Mouse (Mus musculus): Measurements from ENCODE around the gene Ptpn1. TPM values are rescaled to one million over a fixed set of nuclear protein-coding genes. Genes with fewer than 3 reads are reported as not detected.
A peak's percentile ranks its signal among the peaks of the same experiment; 100 is the strongest.

Ptpn1 gene
- total RNA-seq, 2 experiments from 2014 or later = 62.6 to 63.3 TPM

DNA sequence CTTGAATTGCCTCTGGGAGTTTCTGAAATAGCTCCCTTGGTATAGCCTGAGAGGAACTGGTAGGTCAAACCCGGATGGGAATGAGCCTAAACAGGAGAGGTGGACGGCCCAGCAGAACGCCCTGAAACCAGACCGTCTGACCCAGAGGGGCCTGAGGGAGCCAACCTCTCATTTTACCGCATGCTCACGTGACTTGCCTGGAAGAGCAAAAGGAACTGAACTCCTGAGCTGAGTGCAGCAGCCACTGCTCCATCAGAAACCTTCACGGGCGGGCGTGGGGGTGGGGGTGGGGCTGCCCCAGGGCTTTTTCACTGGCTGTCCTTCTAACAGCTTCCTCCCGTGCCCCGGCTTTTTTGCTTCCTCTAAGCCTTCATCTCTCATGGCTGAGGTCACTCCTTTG is 79.0 kb downstream of the Ptpn1 start:
- DNase-seq = no peak

GRCm38 (mm10) chr2:168016951-168017391 is 85.1 kb downstream of the Ptpn1 start:
- DNase-seq = peak; percentile 56

GRCm38 (mm10) chr2:168019201-168019715 is 87.4 kb downstream of the Ptpn1 start:
- DNase-seq = peak; percentile 17 to 26

DNA sequence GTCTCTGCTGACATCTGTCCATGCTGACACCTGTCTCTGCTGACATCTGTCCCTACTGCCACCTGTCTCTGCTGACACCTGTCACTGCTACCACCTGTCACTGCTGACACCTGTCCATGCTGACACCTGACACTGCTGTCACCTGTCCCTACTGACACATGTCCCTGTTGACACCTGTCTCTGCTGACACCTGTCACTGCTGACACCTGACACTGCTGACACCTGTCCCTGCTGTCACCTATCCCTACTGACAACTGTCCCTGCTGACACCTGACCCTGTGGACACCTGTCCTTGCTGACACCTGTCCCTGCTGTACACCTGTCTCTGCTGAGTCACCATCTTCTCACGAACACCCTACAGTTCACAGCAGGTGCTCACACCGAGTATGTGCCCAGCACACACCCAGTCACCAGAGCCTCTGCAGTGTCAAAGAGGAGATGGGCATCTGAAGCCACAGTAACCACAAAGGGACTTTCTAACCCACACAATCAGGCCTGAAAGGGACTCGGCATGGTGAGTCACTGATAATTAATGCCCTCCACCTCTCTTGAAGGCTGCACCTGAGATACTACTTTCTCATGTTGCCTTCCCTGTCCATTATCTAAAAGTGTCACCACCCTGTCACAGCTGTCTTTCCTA is 92.0 kb downstream of the Ptpn1 start:
- DNase-seq = no peak

- peak; percentile 51 to 63 for DNase-seq
Observed at GRCm38 (mm10) chr2:168025174-168025573, 93.3 kb downstream of the Ptpn1 start.

DNA sequence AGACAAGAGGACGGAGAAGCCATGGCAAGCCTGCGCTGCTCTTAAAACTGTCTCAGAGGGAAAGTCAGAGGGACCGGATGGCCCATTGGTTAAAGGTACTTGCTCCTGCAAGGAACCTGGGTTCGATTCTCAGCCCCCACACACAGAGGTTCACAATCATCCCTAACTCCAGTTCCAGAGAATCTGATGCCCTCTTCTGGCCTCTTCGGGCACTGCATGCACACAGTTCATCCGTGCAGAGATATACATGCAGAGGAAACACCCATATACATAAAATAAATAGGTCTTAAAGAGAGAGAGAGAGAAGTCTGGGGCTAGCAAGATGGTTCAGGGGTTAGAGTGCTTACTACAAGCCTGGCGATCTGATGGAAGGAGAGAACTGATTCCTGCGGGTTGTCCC is 94.0 kb downstream of the Ptpn1 start:
- DNase-seq = no peak

DNA sequence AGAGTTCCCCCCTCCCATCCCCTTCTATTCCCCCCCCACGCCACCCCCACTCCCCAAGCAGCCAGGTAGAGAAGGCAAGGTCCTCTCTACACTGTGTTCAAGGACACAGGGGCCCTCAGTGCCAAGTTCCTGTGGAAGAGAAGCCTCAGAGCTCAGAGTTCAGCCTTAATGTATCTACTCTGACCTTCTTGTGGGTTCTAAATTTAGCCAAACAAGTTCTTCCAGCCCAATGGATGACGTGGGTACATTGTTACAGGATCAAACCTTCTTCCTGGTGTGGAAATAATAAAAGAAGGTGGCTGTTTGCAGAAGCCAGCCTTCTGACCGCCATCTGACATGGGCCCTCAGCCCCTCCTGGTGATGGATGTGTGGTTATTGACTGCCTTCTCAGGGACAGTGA is 94.6 kb downstream of the Ptpn1 start:
- no peak for DNase-seq

DNA sequence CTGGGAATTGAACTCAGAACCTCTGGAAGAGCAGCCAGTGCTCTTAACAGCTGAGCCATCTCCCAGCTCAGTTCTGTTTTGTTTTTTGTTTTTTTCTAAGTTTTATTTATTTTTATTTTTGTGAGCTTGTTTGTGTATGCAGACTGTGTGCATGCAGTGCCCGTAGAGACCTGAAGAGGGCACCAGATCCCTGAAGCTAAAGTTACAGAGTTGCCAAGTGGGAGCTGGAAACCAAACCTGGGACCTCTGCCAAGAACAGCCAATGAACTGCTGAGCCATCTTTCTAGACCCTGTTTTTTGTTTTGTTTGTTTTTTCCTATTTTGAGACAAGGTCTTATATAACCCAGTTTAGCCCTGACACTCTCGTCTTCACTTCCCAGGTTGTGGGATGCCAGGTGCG is 96.5 kb downstream of the Ptpn1 start:
- no peak for DNase-seq

Other genes with a start within 250 kb of the Ptpn1 start
- gene Cebpb, start 243.1 kb upstream of the Ptpn1 start, total RNA-seq (2021) = 10 to 100 TPM; 32.6 to 34.3 TPM
- 10 to 100 TPM; 46.2 to 51.6 TPM for gene Tmem189, start 242.2 kb upstream of the Ptpn1 start, total RNA-seq (2021)
- under 1 TPM; 0.10 to 0.28 TPM for gene Ripor3, start 78.6 kb downstream of the Ptpn1 start, total RNA-seq (2021)
- 1 to 10 TPM; 4.1 to 4.3 TPM for gene Pard6b, start 148.9 kb downstream of the Ptpn1 start, total RNA-seq (2021)

Measured in layer of hippocampus, postnatal 36 days (tissue).